Mouse (Mus musculus): ENCODE data around the gene Prkce.

Gene Prkce

GRCm38 (mm10) chr17:86551995-86552394 is 384.4 kb downstream of the Prkce start:
- no peak for DNase-seq (ENCODE audit: low spot score in 2 of 2)

GRCm38 (mm10) chr17:86559206-86559891 is 391.8 kb downstream of the Prkce start:
- no peak for DNase-seq (ENCODE audit: low spot score in 2 of 2)

- no peak for DNase-seq (ENCODE audit: low spot score in 2 of 2)
Observed at GRCm38 (mm10) chr17:86560499-86560898, 392.9 kb downstream of the Prkce start.

- no peak for DNase-seq (ENCODE audit: low spot score in 2 of 2)
Observed at GRCm38 (mm10) chr17:86570491-86570890, 402.9 kb downstream of the Prkce start.

- no peak for DNase-seq (ENCODE audit: low spot score in 2 of 2)
Observed at GRCm38 (mm10) chr17:86571266-86571665, 403.7 kb downstream of the Prkce start.

GRCm38 (mm10) chr17:86572136-86572535 is 404.6 kb downstream of the Prkce start:
- DNase-seq (ENCODE audit: low spot score in 2 of 2), result no peak

GRCm38 (mm10) chr17:86572576-86572975 is 405.0 kb downstream of the Prkce start:
- DNase-seq (ENCODE audit: low spot score in 2 of 2), result no peak

GRCm38 (mm10) chr17:86573596-86574248 is 406.1 kb downstream of the Prkce start:
- DNase-seq (ENCODE audit: low spot score in 2 of 2), result no peak

- no peak for DNase-seq (ENCODE audit: low spot score in 2 of 2)
Observed at GRCm38 (mm10) chr17:86580724-86581123, 413.1 kb downstream of the Prkce start.

GRCm38 (mm10) chr17:86582341-86582740 is 414.8 kb downstream of the Prkce start:
- DNase-seq (ENCODE audit: low spot score in 2 of 2), result no peak

- DNase-seq (ENCODE audit: low spot score in 2 of 2), result no peak
Observed at GRCm38 (mm10) chr17:86586441-86586840, 418.9 kb downstream of the Prkce start.

- DNase-seq (ENCODE audit: low spot score in 2 of 2), result no peak
Observed at GRCm38 (mm10) chr17:86588704-86589449, 421.3 kb downstream of the Prkce start.

GRCm38 (mm10) chr17:86589681-86590080 is 422.1 kb downstream of the Prkce start:
- DNase-seq (ENCODE audit: low spot score in 2 of 2), result no peak

GRCm38 (mm10) chr17:86591241-86591640 is 423.7 kb downstream of the Prkce start:
- no peak for DNase-seq (ENCODE audit: low spot score in 2 of 2)

- no peak for DNase-seq (ENCODE audit: low spot score in 2 of 2)
Observed at GRCm38 (mm10) chr17:86592991-86593586, 425.5 kb downstream of the Prkce start.

- no peak for DNase-seq (ENCODE audit: low spot score in 2 of 2)
Observed at GRCm38 (mm10) chr17:86595526-86595925, 427.9 kb downstream of the Prkce start.

GRCm38 (mm10) chr17:86601116-86601515 is 433.5 kb downstream of the Prkce start:
- no peak for DNase-seq (ENCODE audit: low spot score in 2 of 2)

- DNase-seq (ENCODE audit: low spot score in 2 of 2), result no peak
Observed at GRCm38 (mm10) chr17:86601901-86602300, 434.3 kb downstream of the Prkce start.

GRCm38 (mm10) chr17:86603848-86604444 is 436.4 kb downstream of the Prkce start:
- peak in 1 of 2 experiments; percentile 9 for DNase-seq (ENCODE audit: low spot score in 2 of 2)

- DNase-seq (ENCODE audit: low spot score in 2 of 2), result no peak
Observed at GRCm38 (mm10) chr17:86607981-86608380, 440.4 kb downstream of the Prkce start.

- DNase-seq (ENCODE audit: low spot score in 2 of 2), result no peak
Observed at GRCm38 (mm10) chr17:86610271-86610969, 442.8 kb downstream of the Prkce start.
